Mouse (Mus musculus) CD4-positive, CD25-positive, alpha-beta regulatory T cell, adult 2 months (primary cell): ENCODE data around the gene Sdhaf2.
A peak's percentile ranks its signal among the peaks of the same experiment; 100 is the strongest.

ENCODE experiments used
- DNase-seq: peaks from one replicate; pipeline ENCODE4 v3.0.0-alpha.2; 2012; ENCODE audit warnings: low read depth, low spot score

The Sdhaf2 gene

GRCm38 (mm10) chr19:10497512-10498160 is 28.3 kb downstream of the Sdhaf2 start:
- no peak for DNase-seq

- DNase-seq, result no peak
These were observed 29.0 kb downstream of the Sdhaf2 start for GRCm38 (mm10) chr19:10496976-10497375.

GRCm38 (mm10) chr19:10495670-10496069 is 30.3 kb downstream of the Sdhaf2 start:
- DNase-seq, result no peak

GRCm38 (mm10) chr19:10486264-10486738 is 39.6 kb downstream of the Sdhaf2 start:
- peak; percentile 68 for DNase-seq

GRCm38 (mm10) chr19:10482703-10483102 is 43.2 kb downstream of the Sdhaf2 start, which contains the start of gene Ppp1r32:
TSS of gene Ppp1r32 (minus strand) at chr19:10482928.
- no peak for DNase-seq

GRCm38 (mm10) chr19:10479541-10479940 is 46.4 kb downstream of the Sdhaf2 start:
- no peak for DNase-seq

GRCm38 (mm10) chr19:10473779-10474178 is 52.2 kb downstream of the Sdhaf2 start:
- DNase-seq, result no peak

GRCm38 (mm10) chr19:10472958-10473357 is 53.0 kb downstream of the Sdhaf2 start:
- no peak for DNase-seq

- DNase-seq, result no peak
These were observed 56.7 kb downstream of the Sdhaf2 start for GRCm38 (mm10) chr19:10469171-10469658.

- DNase-seq, result no peak
These were observed 61.5 kb downstream of the Sdhaf2 start for GRCm38 (mm10) chr19:10464427-10464826.

- DNase-seq, result no peak
These were observed 64.4 kb downstream of the Sdhaf2 start for GRCm38 (mm10) chr19:10461584-10461983.

GRCm38 (mm10) chr19:10459907-10460306 is 66.0 kb downstream of the Sdhaf2 start:
- DNase-seq, result no peak

- DNase-seq, result no peak
These were observed 67.8 kb downstream of the Sdhaf2 start for GRCm38 (mm10) chr19:10458096-10458495.

- DNase-seq, result no peak
These were observed 68.5 kb downstream of the Sdhaf2 start for GRCm38 (mm10) chr19:10457484-10457800.

GRCm38 (mm10) chr19:10456752-10457483 is 69.0 kb downstream of the Sdhaf2 start, which contains the start of gene Lrrc10b:
TSS of gene Lrrc10b (minus strand) at chr19:10457473.
- DNase-seq, result peak; percentile 50

- no peak for DNase-seq
These were observed 70.5 kb downstream of the Sdhaf2 start for GRCm38 (mm10) chr19:10455437-10455806.

GRCm38 (mm10) chr19:10454718-10455436 is 71.1 kb downstream of the Sdhaf2 start:
- DNase-seq, result no peak
